Mouse (Mus musculus): ENCODE measurements around the gene Dnlz.

Dnlz gene

GRCm38 (mm10) chr2:26298856-26299230, 53.1 kb downstream of the Dnlz start:
- DNase-seq (ENCODE audit: low spot score) = peak; percentile 31

GRCm38 (mm10) chr2:26298208-26298855, 53.6 kb downstream of the Dnlz start:
- peak; percentile 43 for DNase-seq (ENCODE audit: low spot score)

Measured in embryo, embryonic 10.5 days (tissue).